Mouse (Mus musculus) erythroblast, embryonic 14.5 days (primary cell): Measurements from ENCODE around the gene Hmgb1.

Experiments used
- GATA1 ChIP-seq: IDR thresholded peaks from 2 replicates; pipeline ENCODE4 v1.6.1; 2012; ENCODE audit warnings: low read length, inconsistent platforms, mixed read lengths
- TAL1 ChIP-seq: IDR thresholded peaks from 3 replicates; pipeline ENCODE4 v1.6.1; 2012; ENCODE audit warnings: low read length, inconsistent platforms, mixed read lengths

GRCm38 (mm10) chr5:149052421-149053338 lies 131.6 kb downstream of the Hmgb1 start:
- TF ChIP-seq GATA1 (no peak), TAL1 (no peak)
